Mouse (Mus musculus) spleen, postnatal 10 days (tissue): ENCODE measurements at regions not wholly inside any gene's neighbourhood (a gene's known extent, or its start where the extent isn't known, plus 50 kb on each side); places are given as distances from the start of the nearest gene placed in this dataset.

Experiments used
- DNase-seq, 2 experiments: peaks; one replicate each; pipeline ENCODE4 v3.0.0; 2021 to 2022; ENCODE audit warnings: low spot score in 2 of 2

DNA sequence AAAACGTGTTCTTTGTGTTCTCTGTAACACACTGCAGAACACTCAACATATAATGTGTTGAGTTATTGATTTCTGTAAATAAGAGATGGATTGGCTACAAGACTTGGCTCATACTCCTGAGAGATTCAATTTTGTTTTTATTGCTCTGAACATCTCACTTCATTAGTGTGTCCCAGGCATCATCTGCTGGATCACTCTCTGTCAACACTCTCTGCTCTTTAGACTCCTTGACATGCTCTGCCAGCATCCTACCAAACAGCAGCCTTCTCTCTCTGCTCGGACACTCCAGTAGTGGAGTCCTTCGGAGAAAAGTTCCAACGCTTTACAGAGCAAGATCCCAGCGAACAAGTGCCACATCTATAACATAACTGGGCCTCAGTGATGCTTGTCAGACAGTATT, 235.1 kb upstream of the Lcorl start:
- no peak for DNase-seq

DNA sequence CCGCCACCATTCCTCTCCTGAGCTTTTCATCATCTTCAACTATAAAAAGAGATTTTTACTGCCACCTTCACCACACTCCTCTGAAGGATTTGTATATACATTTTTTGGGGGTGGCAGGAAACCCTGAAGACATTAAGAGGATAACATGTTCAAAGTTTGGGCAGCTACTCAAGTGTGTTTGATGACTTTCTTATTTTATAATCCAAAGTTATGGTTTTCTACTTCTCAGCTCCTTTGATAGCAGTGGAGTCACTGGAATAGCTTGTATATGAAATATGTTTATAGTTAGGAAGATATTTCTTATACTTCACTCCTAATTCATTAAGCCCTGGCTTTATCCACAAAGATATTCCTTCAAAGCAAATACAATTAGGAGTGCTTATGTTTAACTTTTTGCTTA, 229.5 kb upstream of the Lcorl start:
- no peak for DNase-seq

DNA sequence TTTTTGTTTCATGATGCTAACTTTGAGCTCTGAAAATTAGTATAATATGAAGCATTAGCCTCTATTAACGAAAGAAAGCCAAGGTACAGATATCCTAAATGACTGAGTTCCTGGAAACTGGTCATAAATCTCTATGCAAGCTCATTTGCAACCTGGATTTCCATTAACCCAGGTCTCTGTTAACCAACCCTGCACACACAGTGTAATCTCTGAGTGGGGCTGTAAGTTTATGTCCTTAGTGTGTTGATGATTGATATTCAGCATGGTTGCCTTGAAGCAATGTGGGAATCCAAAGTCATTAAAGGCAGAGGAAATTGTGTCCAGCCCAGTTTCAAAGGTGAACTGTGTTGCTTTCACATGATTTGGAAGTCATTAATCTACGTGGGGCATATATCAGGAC, 225.9 kb upstream of the Lcorl start:
- no peak for DNase-seq

DNA sequence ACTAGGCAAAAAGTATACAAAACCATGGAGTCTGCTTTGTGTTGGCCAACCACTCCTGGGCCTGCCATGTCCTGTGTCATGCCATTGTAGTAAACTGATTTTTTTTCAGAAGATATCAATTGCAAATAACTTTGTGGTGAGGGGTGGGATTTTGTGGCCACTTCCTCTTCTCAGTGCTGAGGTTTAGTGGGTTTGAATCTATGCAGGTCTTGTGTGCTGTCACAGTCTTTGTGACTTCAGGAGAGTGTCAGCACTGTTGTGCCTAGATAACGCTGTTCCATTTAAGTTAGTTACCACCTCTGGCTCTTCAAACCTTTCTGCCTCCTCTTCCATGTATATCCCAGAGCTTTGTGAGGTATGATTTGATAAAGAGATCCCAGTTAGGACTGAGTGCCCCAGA, 216.3 kb upstream of the Lcorl start:
- DNase-seq = no peak

DNA sequence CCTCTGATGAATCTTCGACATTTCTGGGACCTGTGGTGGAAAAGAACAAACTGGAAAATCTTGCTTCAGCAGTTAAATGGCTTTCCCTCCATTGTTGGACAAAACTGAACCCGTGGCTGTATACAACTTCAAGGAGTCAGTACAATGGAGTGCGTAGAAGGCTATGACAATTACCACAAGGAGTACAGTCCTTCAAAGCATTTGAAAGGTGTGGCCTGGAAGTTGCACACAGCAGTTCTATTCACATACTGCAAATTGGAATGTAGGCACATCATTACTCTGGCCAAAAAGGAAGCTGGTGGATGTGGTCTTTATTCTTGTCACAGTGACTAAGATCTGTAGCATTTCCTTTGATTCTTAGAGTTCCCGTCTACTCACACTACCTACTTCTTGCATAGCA, 215.7 kb upstream of the Lcorl start:
- no peak for DNase-seq

DNA sequence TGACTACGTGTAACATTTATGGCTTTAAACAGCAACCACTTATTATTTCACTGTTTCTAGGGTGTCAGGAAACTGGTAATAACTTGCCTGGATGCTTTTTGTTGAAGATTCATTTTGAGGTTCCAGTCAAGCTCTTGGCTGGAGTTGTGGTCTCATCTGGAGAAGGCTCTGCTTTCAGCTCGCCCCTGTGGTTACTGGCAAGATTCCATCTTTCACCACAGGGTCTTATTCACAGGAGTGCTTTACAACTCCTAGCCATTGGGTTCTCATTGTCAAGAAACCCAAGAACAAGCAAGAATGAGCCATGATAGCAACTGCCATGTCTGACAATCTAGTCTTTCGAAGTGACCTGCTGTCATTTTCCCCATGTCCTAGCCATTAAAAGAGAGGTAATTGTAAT, 202.5 kb upstream of the Lcorl start:
- no peak for DNase-seq

DNA sequence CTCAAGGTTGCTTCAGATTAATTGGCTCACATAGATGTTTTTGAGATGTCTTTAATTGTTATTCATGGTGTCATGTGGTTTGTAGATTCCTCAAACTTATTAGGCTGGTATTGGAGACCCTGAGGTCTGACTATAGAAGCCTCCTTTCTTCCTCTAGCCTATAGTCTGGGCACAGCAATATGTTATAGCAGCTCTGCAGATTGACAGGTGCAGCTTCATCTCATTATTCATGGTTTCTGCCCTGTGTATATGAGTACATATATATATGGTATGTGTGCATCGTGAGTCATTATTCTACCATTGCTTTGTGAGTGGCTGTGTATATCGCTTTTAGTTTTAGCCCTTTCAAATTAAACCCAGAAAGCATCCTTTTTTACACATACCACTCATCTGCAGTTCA, 197.4 kb upstream of the Lcorl start:
- DNase-seq = no peak

DNA sequence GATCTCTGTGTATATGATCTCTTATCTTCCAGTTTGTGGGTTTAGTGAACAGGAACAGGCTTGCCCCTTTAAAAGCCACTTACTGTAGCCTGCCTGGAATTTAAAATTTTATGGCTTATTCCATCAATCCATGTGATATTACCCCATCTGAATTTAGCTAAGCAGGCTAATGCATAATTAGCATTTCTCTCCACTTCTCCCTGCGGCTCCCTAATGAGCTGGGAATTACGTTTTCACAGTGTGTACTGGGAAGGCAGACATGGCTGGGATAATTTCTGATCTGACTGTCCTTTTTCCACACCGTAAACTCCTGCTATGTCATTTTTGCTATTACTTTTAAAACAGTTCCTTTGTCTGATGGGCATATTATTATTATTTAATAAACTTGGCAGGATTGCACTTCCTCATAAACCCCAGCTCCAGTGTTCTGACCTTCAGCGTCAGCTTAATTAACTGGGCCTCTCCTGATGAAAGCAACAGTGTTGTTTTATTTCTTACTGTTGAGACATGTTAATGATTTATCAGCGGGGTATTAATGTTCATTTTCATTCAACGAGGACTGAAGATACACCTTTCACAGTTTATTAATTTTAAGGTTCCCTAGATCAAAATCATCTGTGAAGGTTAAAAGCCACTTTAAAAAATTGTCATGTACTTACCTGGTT, 185.4 kb upstream of the Lcorl start:
- no peak for DNase-seq

DNA sequence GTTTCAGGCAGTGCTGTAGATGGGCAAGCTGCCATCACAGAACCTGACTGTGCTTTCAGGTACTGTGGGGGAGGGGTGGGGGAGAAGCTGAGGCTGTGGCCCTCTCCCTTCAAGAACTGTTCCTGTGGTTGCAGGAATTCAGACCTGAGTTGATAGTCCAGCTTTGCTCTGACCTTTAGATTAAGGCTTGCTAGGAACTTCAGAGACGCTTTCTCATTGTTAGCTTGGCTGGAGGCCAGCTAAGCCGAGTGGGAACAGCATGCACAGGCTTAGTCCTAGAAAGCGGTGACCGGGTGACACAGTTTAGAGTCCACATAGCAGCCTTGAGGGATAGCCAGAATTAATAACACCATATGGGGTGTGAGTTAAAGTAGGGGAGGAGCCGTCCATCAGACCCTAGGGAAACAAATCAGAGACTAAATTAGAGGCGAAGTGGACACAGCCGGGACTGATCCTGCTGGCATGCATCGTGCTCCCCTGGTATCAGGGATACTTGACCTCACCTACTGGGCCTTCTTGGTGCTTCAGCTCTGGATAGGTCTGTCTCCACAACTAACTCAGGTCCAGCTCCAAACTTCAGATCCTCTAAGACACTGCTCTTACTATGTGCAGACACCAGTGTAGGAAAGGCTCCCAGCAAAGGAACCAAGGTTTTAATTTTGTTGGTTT, 175.7 kb upstream of the Lcorl start:
- no peak for DNase-seq

DNA sequence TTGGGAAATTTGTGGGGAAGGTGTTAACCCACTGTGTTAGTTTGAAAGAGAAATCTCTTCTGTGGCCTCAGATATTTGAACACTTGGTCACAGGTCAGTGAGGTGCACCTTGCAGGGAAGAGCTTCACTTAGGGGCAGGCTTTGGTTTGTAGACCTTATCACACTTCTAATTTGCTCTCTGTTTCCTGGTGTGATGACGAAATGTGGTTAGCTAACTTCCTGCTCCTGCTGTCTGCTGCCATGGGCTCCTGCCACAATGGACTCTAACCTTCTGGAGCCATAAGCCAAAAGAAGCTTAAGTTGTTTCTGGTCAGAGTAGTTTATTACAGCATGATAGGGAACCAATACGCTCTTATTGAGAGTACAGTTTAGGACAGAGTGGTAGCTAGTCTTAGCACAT, 174.8 kb upstream of the Lcorl start:
- DNase-seq = no peak

DNA sequence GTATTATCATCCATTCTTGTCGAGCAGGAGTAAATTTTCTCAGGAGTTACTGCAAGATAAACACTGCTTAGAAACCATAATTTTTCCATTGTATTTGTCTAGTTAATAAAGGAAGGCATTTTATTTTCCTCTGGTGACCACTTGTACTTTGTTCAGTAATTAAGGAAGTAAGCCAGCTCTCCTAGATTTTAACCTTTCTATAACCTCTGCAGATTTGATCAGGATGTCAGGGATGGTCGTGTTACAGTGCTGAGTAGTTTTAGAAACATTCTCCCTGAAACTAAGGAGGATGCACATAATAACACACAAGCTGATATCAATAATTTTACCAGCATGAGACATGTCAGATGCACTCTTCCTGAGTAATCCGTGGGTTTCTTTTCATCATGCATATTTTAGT, 166.7 kb upstream of the Lcorl start:
- no peak for DNase-seq

DNA sequence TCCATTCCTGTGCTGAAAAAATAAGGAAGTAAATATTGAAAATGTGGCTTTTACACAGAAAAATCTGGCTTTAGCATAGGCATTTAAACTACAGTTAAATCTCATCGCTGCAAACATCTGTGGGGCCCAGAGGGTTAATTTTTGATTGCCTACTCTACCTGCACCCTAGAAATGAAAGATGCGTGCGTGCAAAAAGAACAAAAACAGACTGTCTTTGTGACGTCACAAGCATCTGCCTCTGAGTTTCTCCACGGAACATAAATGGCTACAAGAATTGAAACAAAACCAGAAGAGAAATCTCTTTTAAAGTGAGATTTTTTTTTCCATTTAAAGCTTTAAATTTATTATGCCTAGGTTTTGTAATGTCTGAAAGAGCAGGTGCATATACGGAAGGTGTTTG, 166.0 kb upstream of the Lcorl start:
- no peak for DNase-seq

DNA sequence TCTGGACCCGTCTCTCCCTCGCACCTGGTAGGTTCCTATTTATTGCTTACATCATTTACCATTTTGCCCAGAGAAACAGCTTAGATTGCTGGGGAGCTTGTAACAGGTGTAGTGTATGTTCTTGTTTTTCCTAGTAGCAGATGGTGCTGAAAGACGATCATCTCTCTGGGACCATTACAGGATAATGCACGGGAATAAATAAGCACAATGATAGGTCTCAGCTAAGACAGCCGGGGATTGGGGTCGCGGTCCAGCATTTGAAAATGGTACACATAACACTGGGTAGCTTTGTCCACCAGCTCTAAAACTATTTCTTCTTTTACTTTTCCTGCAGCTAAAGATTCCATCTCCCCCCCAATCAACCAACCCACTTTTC, 164.6 kb upstream of the Lcorl start:
- DNase-seq = no peak

DNA sequence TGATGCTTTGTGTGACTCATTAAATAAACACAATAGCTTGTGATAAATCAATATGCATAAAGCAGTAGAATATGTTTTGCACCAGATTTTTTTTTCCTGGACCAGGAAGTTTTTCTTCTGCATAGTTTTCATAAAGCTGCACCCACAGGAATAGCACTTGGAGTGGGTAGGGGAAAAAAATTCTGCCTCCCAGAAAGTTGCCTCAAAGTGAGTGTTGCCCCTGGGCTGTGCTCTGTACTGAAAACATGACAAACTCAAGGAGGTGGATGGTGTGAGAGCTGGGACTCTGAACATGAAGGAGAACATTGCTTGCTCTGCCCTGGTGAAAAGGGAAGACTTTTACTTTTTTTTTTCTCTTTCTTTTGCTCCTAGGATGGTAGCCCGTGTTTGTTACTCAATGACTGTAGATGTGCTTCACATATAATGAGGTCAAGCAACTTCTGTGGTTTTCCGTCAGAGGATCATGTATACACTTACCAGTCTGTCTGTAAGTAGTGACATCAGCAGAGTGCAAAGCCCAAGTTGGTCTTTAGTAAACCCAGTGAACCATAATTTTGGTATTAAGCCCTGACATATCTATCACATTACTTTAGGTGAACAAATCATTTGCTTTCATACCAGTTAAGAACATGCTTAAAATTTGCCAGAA, 164.1 kb upstream of the Lcorl start:
- no peak for DNase-seq

DNA sequence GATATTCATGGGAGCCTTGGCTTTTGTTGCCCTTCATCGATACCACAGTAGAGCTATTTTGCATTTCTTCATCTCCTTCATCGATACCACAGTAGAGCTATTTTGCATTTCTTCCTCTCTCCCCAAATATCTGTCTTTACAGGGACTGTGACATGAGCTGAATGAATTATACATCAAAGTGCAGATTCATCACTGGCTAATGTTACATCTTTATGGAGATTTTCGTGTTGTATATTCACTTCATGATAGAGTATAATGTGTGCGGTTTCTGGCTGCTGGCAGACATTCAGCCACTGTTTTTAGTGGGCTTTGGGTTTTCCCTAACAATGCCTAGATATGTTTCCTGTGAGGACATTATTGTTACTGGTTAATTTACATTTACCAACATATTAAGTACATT, 162.8 kb upstream of the Lcorl start:
- no peak for DNase-seq

DNA sequence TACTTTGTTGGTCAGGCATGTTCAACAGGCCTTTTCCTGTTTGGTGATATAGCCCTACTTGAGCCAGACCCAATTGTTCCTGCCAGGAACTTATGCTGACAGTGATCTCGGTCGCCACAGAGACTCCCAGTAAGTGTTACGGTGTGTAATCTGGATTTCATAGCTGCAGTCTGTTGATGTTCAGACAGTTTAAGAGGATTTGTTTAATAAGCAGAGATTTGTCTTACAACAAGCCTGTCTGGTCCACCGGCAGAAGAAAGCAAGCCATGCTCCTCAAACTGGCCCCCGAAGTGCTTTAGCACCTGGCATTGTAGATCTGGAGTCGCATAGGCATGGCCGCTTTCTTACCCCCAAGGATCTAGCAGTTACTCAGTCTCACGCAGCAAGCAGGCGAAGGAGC, 150.0 kb upstream of the Lcorl start:
- no peak for DNase-seq

DNA sequence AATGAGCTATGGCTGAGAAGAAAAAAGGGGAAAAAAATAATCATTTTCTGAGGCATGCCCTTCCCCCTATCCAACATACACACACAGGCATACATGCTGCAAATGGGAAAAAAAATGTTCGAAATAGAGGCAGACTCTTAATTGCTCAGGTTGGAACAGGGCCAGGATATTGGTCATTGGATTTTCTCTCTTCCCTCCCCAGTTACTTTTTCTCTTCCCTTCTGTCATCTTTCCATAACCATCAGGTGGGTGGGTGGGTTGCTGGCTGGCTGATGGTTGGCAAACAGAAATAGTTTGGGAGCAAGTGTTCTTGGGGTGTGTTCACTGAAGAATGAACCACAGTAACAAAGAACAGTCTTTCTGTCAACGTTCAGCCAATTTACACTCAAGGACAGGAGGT, 149.3 kb upstream of the Lcorl start:
- no peak for DNase-seq

DNA sequence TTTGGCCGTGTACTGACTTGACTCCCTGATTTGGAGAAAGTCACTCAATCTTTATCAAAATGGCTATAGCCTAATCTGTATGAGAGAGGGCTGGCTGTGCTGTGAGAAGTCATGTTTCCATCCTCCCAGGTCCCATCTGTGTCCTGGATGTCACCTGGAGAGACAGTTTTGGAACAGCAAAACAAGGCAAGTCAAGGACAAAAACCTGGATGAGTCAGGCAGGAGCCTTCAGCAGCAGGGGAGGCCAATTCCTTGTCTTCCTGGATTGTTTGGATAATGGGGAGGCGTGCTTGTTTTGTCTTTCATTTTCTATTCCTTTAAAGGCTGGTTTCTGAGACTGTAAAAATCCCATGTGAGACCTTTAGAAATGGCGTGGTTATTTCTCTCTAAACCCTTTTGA, 148.8 kb upstream of the Lcorl start:
- no peak for DNase-seq

DNA sequence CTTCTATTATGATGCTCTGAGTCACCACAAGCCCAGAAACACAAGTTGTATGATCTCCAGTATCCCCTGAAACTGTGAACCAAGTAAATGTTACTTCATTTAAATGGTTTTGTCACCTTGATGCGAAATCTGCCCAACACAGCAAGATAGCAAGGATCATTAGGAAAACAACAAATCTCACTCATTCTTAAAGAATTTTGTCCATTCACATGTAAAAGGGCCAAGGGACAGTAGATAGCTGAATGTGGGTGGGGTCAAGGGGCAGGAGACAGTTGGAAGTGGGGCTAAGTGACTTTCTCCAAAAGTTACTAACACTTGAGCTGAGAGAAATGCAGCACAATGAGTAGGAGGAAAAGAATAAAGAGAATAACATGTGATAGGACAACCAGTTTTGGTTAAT, 148.2 kb upstream of the Lcorl start:
- DNase-seq = no peak

DNA sequence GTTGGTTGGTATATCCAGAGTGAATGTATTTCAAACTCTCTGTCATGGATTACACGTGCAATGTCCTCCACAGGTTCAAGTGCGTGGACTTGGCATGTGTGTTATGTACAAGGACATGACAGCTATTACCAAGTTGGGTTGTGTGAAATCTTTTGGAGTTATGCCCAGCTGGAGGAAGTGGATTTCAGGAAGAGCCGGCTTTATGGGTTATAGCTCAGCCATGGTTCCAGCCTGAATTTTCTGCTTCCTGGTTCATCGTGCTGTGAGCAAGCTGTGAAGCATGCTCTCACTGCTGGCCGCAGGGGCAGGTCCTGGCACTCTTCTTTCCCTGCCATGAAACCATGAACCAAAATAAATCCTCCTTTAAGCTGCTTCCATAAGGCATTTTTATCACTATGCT, 144.6 kb upstream of the Lcorl start:
- no peak for DNase-seq

DNA sequence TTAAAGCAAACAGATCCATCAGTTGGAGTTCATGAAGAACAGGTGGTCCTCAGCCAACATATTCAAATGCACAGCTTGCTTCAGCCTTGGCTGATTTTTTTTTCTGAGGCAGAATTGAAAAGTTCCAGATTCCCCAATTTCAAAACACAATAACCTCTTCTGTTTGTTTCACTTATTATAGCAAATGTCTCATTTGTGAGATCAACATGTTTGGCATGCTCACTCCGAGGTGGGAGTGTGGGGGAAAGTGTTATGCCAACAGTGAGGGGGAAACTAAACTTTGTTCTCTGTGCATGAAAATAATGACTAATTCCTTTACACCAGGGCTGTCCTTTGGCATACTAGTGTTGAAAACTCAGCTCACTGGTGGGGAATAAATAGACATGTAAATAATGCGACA, 100.4 kb upstream of the Lcorl start:
- DNase-seq = no peak

DNA sequence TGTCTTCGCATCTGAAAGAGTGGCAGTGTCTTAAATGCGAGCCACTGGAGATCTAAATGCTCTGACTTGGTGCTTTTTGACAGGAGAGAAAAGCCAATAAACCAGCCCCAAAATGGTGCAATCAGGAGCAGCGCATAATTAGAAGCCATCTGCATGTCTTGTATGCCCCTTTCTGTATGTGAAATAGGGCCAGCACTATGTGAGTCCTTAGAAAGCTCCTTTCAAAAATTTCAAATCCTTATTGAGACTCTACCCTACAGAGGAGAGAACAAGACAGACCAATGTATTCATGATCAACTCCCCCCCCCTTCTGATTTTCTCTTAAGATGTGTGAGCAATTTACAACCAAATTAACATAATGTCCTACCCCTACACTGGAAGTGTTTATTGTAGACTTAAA, 86.6 kb upstream of the Lcorl start:
- no peak for DNase-seq

DNA sequence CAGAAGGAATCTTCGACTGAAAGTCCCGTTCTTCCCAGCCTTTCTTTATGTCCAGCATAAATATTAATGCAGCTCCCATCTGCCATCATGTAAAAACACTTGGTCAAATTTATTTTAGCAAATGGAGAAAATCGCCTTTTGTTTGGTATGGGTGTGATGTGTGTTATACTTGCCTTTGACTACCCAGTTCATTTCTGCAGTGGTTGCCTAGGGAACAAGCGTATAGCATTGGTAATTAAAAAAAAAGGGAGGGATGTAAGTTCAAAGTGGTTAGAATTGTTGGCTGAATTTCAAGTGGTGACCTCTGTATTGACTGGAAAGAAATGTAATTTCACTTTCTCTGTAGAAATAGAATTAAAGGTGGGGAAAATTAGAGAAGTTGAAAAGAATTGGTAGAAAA, 75.6 kb upstream of the Lcorl start:
- no peak for DNase-seq

DNA sequence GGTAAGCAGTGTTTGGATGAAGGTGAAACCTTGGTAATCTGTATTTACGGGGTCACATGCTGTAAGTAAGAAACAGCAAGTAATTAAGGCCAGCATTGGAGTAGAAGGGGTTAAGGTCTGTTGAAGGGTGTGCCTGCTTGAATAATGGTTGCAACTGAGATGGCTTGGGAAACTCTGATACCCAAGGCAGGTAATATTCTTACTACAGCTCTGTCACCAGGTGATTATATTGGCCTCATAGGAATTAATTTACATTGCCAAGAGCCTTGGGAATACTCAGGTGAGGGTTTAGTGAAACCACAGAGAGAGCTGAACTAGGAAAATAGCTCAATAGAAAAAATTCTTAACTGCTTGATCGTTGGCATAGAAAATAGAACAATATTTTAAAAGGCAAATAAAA, 73.8 kb upstream of the Lcorl start:
- no peak for DNase-seq
